Mouse (Mus musculus) midbrain, embryonic 14.5 days (tissue): Measurements from ENCODE around the gene Trmt6. TPM values are rescaled to one million over a fixed set of nuclear protein-coding genes. Genes with fewer than 3 reads are reported as not detected.

Experiments used
- ATAC-seq: fragments of 200-750 bp; cut with Nextera tagmentation; 2 replicates; pipeline ENCODE4 v1.8.0; 2017; ENCODE audit warnings: moderate number of reproducible peaks, moderate library complexity; ENCODE audit not compliant: low FRiP score, low TSS enrichment
- DNase-seq: peaks from one replicate; pipeline ENCODE4 v3.0.0-alpha.2; 2015
- H3K27ac ChIP-seq: fragments of 300-500 bp; sonication (generic); replicated peaks from 2 replicates; pipeline ENCODE4 v1.5.1; 2014; ENCODE audit warnings: mild to moderate bottlenecking, low read depth, low read length, moderate library complexity
- H3K27me3 ChIP-seq: fragments of 300-500 bp; sonication (generic); 2 replicates; pipeline ENCODE4 v1.6.1; 2014; ENCODE audit warnings: low read length, control low read depth, mixed read lengths; ENCODE audit not compliant: control insufficient read depth, insufficient read depth
- H3K36me3 ChIP-seq: fragments of 300-500 bp; sonication (generic); 2 replicates; pipeline ENCODE4 v1.6.1; 2014; ENCODE audit warnings: low read length, control low read depth; ENCODE audit not compliant: control insufficient read depth, insufficient read depth
- H3K4me1 ChIP-seq: fragments of 300-500 bp; sonication (generic); 2 replicates; pipeline ENCODE4 v1.6.1; 2014; ENCODE audit warnings: mild to moderate bottlenecking, antibody characterized with exemption, low read length, control low read depth; ENCODE audit not compliant: control insufficient read depth, insufficient read depth
- H3K4me2 ChIP-seq: fragments of 300-500 bp; sonication (generic); 2 replicates; pipeline ENCODE4 v1.6.1; 2014; ENCODE audit warnings: mild to moderate bottlenecking, low read length, moderate library complexity
- H3K4me3 ChIP-seq: fragments of 300-500 bp; sonication (generic); replicated peaks from 2 replicates; pipeline ENCODE4 v1.5.1; 2014; ENCODE audit warnings: low read depth, low read length
- H3K9ac ChIP-seq: fragments of 300-500 bp; sonication (generic); replicated peaks from 2 replicates; pipeline ENCODE4 v1.6.1; 2014; ENCODE audit warnings: mild to moderate bottlenecking, low read length, moderate library complexity
- H3K9me3 ChIP-seq: fragments of 300-500 bp; sonication (generic); 2 replicates; pipeline ENCODE4 v1.6.1; 2016; ENCODE audit warnings: low read length, control low read depth, mixed read lengths; ENCODE audit not compliant: control insufficient read depth
- WGBS: fragments of 180-500 bp; shearing (Covaris S2); extraction: QIAGEN DNeasy Blood & Tissue Kit; methylation state at CpG from one replicate; pipeline ENCODE4 v1.1.7; 2014; 5-methylcytosine and 5-hydroxymethylcytosine counted together
- polyA plus RNA-seq: library from polyadenylated mRNA; unstranded; fragments of >200 nt; fragmentation: Nextera tagmentation; extraction: Ambion mirVana; gene quantifications from 2 replicates; pipeline ENCODE4 v1.2.1, GENCODE M21; 2014

Gene Trmt6
- polyA plus RNA-seq: 23.5 and 25.0 TPM in 2 replicates

DNA sequence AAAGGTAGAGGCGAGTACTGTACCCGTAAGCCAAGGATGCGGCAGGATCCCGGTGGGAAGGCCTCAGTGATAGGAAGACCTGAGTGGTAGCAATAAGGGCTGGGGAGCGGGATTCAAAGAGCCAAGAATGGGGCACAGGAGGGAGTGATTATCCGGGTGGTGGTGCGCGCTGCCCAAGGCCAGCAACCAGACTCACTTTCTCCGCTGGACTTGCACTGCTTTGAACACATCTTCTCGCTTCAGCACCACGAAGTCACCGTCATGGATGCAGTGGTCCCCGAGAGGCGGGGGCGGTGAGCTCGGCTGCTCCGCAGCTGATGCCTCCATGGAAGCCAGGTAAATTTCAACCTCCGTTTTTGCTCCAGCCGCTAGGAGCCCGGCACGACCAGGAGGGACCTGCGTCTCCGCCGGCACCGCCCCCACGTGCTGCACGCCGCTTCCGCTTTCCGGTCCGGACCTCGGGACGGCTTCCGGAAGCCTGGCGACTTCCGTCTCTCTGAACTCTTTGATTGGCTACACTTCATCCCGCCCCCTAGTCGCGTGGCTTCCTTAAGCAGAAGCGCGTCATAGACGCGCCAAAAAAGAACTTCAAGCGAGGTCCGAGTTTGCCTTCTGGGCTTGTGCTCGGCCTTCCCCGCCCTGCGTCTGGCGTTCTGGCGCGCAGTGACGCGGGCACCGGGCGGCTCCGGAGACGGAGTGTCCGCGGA, at the start of gene Trmt6, which contains the start of gene Mcm8:
Gene Trmt6 (minus strand): TSS at position 448 of the 707 bp plus-strand sequence.
Gene Mcm8 (plus strand): TSS at position 534 of the 707 bp plus-strand sequence.
- H3K9ac ChIP-seq: peak within 1 kb of the TSS; percentile 69
- peak; percentile 98 for DNase-seq
- H3K9me3 ChIP-seq: no peaks in the 10 kb centered on the region
- peak within 1 kb of the TSS; percentile 78 for H3K4me3 ChIP-seq
- no peaks in the 10 kb centered on the region for H3K27me3 ChIP-seq
- peaks cover 19% of the 10 kb centered on the region for H3K36me3 ChIP-seq
- peaks cover 8% of the 10 kb centered on the region for H3K4me1 ChIP-seq
- peak within 1 kb of the TSS; percentile 90 for H3K4me2 ChIP-seq
- 0 out of 2 replicates have a peak within 1 kb of the TSS, but pooled peaks have one; percentile 52 for H3K27ac ChIP-seq
- under 1% methylated on average over 59 of the region's 59 CpGs for WGBS
- ATAC-seq: peak; percentile 100

DNA sequence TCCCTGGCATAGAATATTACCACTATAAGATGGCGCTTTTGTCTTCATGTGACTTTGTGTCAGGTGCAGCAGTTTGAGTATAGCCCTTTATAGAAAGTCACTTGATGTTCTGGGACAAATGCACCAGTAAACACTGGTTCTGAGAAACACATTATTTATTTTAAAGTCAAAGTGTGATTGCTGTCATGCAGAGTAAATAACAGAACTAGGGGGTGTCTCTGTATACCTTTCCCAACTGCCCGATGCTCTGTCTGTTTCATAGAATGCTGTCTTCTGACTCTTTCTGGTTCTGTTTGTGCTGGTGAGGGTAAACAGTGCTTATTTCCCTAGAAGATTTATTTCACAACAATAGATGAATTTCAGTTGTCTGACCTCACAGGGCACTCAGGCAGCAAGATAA, 47.5 kb upstream of the Trmt6 start:
- no peak overlapping the region for H3K9ac ChIP-seq
- H3K4me1 ChIP-seq: no peaks in the 10 kb centered on the region
- H3K27ac ChIP-seq: no peak overlapping the region
- no peak overlapping the region for H3K4me3 ChIP-seq
- WGBS: 97% methylated on average over 2 of the region's 2 CpGs
- H3K9me3 ChIP-seq: no peaks in the 10 kb centered on the region
- ATAC-seq: no peak
- no peak overlapping the region for H3K4me2 ChIP-seq
- H3K27me3 ChIP-seq: no peaks in the 10 kb centered on the region
- peaks cover 41% of the 10 kb centered on the region for H3K36me3 ChIP-seq
- no peak for DNase-seq

DNA sequence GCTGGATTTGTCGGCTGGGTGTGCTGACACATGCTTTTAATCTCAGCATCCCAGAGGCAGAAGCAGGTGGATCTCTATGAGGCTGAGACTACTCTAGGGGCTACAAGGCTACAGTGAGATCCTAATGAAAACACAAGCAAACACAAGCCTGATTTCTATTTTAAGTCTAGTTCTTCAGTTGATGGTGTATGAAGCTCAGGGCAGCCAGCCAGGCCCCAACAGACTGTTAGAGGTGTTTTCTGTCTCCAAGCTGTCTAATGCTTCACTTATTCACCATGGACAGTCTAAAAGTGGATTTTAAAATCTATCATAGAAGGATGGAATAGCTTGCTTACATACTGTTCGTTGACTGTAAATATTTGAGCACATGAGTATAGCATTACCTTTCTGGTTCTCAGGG, 45.6 kb upstream of the Trmt6 start:
- 97% methylated on average over 2 of the region's 2 CpGs for WGBS
- no peak overlapping the region for H3K4me3 ChIP-seq
- H3K36me3 ChIP-seq: peaks cover 27% of the 10 kb centered on the region
- no peak overlapping the region for H3K27ac ChIP-seq
- DNase-seq: no peak
- no peak overlapping the region for H3K9ac ChIP-seq
- H3K4me2 ChIP-seq: no peak overlapping the region
- H3K27me3 ChIP-seq: no peaks in the 10 kb centered on the region
- H3K4me1 ChIP-seq: no peaks in the 10 kb centered on the region
- no peaks in the 10 kb centered on the region for H3K9me3 ChIP-seq
- ATAC-seq: no peak

DNA sequence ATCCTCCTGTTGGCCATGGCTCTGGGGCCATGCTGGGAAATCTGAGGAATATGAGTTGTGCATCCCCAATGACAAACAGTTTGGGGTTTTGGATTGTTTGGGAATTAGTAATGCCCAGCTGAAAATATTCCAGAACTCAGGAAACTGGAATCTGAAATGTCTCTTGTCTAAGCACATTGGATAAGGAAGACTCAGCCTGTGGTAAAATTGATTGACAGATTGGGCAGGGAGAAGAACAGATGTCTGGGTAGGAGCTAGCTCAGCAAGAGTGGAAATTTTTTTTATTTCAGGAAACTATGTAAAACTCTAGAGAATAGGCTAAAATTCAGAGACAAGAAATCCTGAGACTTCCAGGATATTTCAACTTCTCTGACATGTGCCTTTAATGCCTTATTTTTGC, 44.6 kb upstream of the Trmt6 start:
- Histone ChIP-seq H3K9me3 (no peaks in the 10 kb centered on the region), H3K27ac (no peak overlapping the region), H3K9ac (no peak overlapping the region), H3K4me3 (no peak overlapping the region), H3K36me3 (peaks cover 22% of the 10 kb centered on the region), H3K4me1 (no peaks in the 10 kb centered on the region), H3K4me2 (no peak overlapping the region), H3K27me3 (no peaks in the 10 kb centered on the region)
- DNase-seq (no peak), ATAC-seq (no peak)

DNA sequence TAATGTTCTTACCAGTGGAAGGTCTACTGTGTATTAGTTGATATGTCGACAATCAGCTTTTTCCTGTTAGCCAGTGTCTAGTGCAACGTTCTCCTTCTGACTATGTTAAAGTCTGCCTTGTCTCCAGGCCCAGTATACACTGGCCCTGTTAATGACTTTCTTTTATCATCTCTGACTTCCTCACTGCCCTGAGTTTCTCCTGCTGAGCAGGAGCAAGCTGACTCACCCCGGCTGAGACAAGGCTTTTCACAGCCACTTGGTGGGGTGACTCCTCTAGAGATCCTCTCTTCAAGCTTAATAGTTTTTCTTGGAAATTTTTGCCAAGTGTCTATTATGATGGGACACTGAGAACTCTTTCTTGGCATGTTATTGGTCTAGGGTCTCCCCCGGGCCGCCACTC, 40.5 kb upstream of the Trmt6 start:
- WGBS: 90% methylated on average over 5 of the region's 5 CpGs
- DNase-seq (no peak), ATAC-seq (no peak)
- Histone ChIP-seq H3K4me3 (no peak overlapping the region), H3K9ac (no peak overlapping the region), H3K9me3 (no peaks in the 10 kb centered on the region), H3K27ac (no peak overlapping the region), H3K4me1 (no peaks in the 10 kb centered on the region), H3K36me3 (peaks cover 21% of the 10 kb centered on the region), H3K27me3 (no peaks in the 10 kb centered on the region), H3K4me2 (no peak overlapping the region)

DNA sequence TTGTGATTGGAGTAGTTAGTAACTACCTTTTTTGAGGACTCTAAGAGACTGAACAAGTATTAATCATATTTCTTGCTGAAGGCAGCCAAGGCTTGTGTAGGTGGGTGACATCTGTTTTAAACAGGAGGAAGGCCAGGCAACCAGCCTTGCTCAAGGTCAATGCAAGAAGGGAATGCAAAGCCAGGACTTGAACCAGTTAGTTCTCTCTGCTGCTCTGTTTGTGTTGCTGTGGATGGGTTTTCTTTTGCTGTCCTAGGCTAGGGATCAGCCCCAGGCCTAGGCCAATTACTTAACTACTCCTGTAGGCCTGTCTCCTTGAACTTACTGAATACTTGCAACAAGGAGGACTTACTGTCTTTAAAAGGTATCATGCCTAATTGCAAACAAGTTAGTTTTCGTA, 37.2 kb upstream of the Trmt6 start:
- no peak overlapping the region for H3K9ac ChIP-seq
- no peak overlapping the region for H3K27ac ChIP-seq
- ATAC-seq (no peak), DNase-seq (no peak)
- H3K9me3 ChIP-seq: no peaks in the 10 kb centered on the region
- peaks cover 5% of the 10 kb centered on the region for H3K4me1 ChIP-seq
- WGBS: 93% methylated on average over 1 of the region's 1 CpGs
- no peak overlapping the region for H3K4me2 ChIP-seq
- peaks cover 25% of the 10 kb centered on the region for H3K36me3 ChIP-seq
- no peaks in the 10 kb centered on the region for H3K27me3 ChIP-seq
- no peak overlapping the region for H3K4me3 ChIP-seq

DNA sequence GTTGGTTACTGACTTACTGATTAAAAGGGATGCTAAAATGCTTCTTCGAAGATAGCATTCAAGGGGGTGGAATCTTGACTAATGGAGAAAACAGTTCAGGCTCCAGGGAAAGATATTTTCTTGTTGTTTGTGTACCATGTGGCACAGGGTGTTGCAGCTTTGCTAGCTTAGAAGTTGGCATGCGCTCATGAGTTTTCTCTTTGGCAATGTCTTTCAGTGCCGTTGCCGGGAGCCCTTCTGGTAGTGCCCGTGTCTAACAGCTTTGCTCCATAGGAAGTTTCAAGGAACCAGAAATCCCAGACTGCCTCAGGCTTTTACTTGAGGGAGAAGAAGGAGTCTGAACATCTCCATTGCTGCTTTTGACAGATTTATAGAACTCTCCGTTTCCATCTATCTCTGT, 33.3 kb upstream of the Trmt6 start:
- H3K9ac ChIP-seq: no peak overlapping the region
- no peak overlapping the region for H3K4me2 ChIP-seq
- no peak overlapping the region for H3K4me3 ChIP-seq
- WGBS: 95% methylated on average over 6 of the region's 6 CpGs
- ATAC-seq (no peak), DNase-seq (no peak)
- no peaks in the 10 kb centered on the region for H3K27me3 ChIP-seq
- H3K27ac ChIP-seq: no peak overlapping the region
- peaks cover 20% of the 10 kb centered on the region for H3K36me3 ChIP-seq
- H3K9me3 ChIP-seq: no peaks in the 10 kb centered on the region
- peaks cover 15% of the 10 kb centered on the region for H3K4me1 ChIP-seq

DNA sequence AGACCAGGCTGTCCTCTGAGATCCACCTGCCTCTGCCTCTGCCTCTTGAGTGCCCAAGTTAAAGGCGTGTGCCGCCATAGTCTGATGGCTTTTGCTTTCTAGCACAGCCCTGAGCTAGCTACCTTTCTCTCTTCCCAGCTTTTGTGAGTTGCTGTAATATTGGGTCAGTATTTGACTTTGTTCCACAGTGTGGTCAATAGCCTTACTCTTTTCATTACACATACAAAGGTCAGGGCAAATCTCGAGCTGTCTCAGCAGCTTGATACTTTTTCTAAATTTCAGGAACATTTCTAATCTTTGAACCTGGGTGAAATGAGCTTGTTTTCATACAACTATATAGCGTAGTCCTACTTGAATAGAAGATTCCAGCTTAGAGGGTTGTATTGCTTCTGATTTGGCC, 32.5 kb upstream of the Trmt6 start:
- Histone ChIP-seq H3K36me3 (peaks cover 19% of the 10 kb centered on the region), H3K4me3 (no peak overlapping the region), H3K27ac (no peak overlapping the region), H3K9me3 (no peaks in the 10 kb centered on the region), H3K4me2 (peak overlapping the region; percentile 81), H3K9ac (no peak overlapping the region), H3K27me3 (no peaks in the 10 kb centered on the region), H3K4me1 (peaks cover 15% of the 10 kb centered on the region)
- DNase-seq (no peak), ATAC-seq (no peak)
- 92% methylated on average over 4 of the region's 4 CpGs for WGBS

DNA sequence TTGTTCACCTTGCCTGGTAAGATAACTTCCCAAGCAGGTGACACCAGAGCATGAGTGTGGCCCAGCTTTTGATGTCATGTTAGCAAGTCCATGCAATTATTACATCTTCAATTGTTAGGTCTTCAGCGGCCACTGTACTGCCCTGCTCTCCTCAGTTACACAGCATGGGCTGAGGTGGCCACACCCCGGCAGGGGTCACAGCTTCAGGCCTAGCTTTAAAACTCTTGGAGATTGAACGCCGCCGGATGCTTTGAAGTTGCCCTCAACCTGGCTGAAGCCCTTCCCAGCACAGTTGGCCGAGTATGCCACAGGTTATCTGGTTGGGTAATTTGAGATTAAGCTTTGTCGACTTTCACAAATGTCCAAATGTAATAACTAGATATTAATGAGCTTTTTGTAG, 31.7 kb upstream of the Trmt6 start:
- H3K27ac ChIP-seq: no peak overlapping the region
- no peaks in the 10 kb centered on the region for H3K27me3 ChIP-seq
- H3K9ac ChIP-seq: peak overlapping the region; percentile 85
- no peaks in the 10 kb centered on the region for H3K9me3 ChIP-seq
- peaks cover 15% of the 10 kb centered on the region for H3K4me1 ChIP-seq
- peaks cover 13% of the 10 kb centered on the region for H3K36me3 ChIP-seq
- no peak for ATAC-seq
- peak; percentile 2 for DNase-seq
- peak overlapping the region; percentile 81 for H3K4me2 ChIP-seq
- peak overlapping the region; percentile 80 for H3K4me3 ChIP-seq
- WGBS: 42% methylated on average over 7 of the region's 7 CpGs
